Mouse (Mus musculus) myocyte (in vitro differentiated cells): ENCODE measurements around the gene Uvrag.

Experiments used
- CEBPB ChIP-seq: IDR thresholded peaks from 2 replicates; pipeline ENCODE4 v1.6.1; 2011; ENCODE audit warnings: mild to moderate bottlenecking, moderate library complexity; ENCODE audit not compliant: poor library complexity, insufficient read depth, severe bottlenecking
- POLR2A ChIP-seq: IDR thresholded peaks from one replicate; pipeline ENCODE4 v1.6.1; 2011; ENCODE audit warnings: low read depth, mild to moderate bottlenecking, control low read depth, moderate library complexity; ENCODE audit not compliant: insufficient read length
- REST ChIP-seq: IDR thresholded peaks from one replicate; pipeline ENCODE4 v1.6.1; 2011; ENCODE audit warnings: mild to moderate bottlenecking, control low read depth, moderate library complexity; ENCODE audit not compliant: insufficient read depth, insufficient read length

GRCm38 (mm10) chr7:98839312-98839711, 301.6 kb downstream of the Uvrag start:
- TF ChIP-seq CEBPB: no peak
- no peak for TF ChIP-seq REST
- no peak for TF ChIP-seq POLR2A
